Mouse (Mus musculus) bone marrow, adult 2 months (tissue): Measurements from ENCODE around the gene P2ry14.

Source experiments
- CTCF ChIP-seq: fragments of 200-500 bp; IDR thresholded peaks from 2 replicates; pipeline ENCODE4 v1.5.1; 2011; ENCODE audit warnings: low read length, control low read depth; ENCODE audit not compliant: control insufficient read depth, insufficient read depth
- POLR2A ChIP-seq: fragments of 200-500 bp; IDR thresholded peaks from 2 replicates; pipeline ENCODE4 v1.6.1; 2011; ENCODE audit warnings: low read depth, mild to moderate bottlenecking, control low read depth, low read length, borderline replicate concordance; ENCODE audit not compliant: control insufficient read depth

DNA sequence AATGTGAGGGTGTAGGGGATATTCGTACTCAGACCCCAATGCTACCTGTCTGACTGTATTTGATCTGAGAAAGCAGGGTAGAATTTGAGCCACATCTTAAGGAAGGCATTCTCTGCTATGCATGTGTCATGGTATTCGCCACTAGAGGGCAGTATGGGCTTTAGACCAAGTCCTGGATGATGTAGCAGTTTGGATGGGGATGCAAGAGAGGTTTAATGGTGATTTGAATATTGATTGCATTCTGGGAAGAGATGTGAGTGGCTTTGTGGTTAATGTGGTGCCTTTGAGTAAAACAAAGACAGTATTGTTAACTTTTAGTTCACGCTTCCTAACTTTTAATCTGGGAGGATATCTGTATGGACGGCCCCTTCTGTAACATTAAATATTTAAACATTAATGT lies 74.1 kb downstream of the P2ry14 start:
- peak; percentile 49 for TF ChIP-seq CTCF
- no peak for TF ChIP-seq POLR2A
